In genomic region chr5:124961433-124961832, GRCm38 (mm10) we compare ENCODE assay signal across 16 mouse cellular contexts. TPM values are rescaled to one million over a fixed set of nuclear protein-coding genes. Genes with fewer than 3 reads are reported as not detected.
"Had no signal": no experiment of that assay in that cellular context is flagged by ENCODE, and none has a peak within 500 bp of the region (broad histone marks: within the 10 kb centered on the region; RNA-seq: fewer than 3 reads in every experiment).

No protein-coding gene starts in this region.

- H3K4me2 ChIP-seq: liver, embryonic 11.5 days; liver, embryonic 15.5 days had no signal

- DNase-seq: kidney, adult 9 months; kidney, postnatal 10 days; kidney, postnatal 4 days; lung, adult 2 months; lung, postnatal 4 days; right cerebral cortex, adult 18-20 months; thymus, adult 2 months; thymus, postnatal 25 days had no signal

- H3K4me1 ChIP-seq: liver, embryonic 15.5 days had no signal

- H3K9me3 ChIP-seq: midbrain, embryonic 10.5 days; neural tube, embryonic 15.5 days had no signal

- H3K27ac ChIP-seq: layer of hippocampus, adult 2 months; left cerebral cortex, adult 2 months; liver, embryonic 15.5 days had no signal

- H3K9ac ChIP-seq: liver, embryonic 15.5 days; neural tube, embryonic 15.5 days had no signal

- H3K27me3 ChIP-seq: liver, embryonic 15.5 days; neural tube, embryonic 15.5 days had no signal

- H3K4me3 ChIP-seq: layer of hippocampus, adult 2 months; left cerebral cortex, adult 2 months; limb, embryonic 10.5 days; liver, embryonic 15.5 days; midbrain, embryonic 10.5 days; neural tube, embryonic 15.5 days had no signal

- H3K36me3 ChIP-seq: limb, embryonic 10.5 days; liver, embryonic 15.5 days; midbrain, embryonic 10.5 days; neural tube, embryonic 15.5 days had no signal

RNA-seq across cellular contexts. Expression of gene Rflna, which starts 41.6 kb away (rescaled TPM):
- total RNA-seq: megakaryocyte, adult 5-6 weeks had no signal
